Mouse (Mus musculus) right cerebral cortex, postnatal 36 days (tissue): ENCODE results near the gene Umodl1.
A peak's percentile ranks its signal among the peaks of the same experiment; 100 is the strongest.

Source experiments
- DNase-seq, 2 experiments: peaks; one replicate each; pipeline ENCODE4 v3.0.0; 2022; ENCODE audit warnings: low spot score in 2 of 2, mixed read lengths in 1 of 2

Umodl1 gene

DNA sequence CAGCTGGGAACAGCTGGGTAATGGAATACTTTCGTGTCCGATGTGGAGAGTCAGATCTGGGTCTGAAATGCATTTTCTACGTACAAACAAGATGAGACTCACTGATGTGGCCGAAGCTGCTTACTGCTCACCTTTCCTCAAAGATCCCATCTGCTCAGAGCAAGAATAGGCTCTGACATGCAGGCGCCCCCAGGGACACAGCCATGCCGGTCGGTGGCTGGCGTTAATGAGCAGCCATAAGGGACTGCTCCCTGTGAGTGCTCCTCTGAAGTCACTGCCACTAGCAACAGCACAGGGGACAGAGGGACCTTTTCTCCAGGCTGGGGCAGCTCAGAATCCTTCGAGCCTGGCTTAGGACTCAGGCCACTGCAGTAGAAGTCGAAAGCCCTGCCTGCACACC is at the start of gene Umodl1:
Gene Umodl1 (plus strand): TSS at position 301 of the 400 bp plus-strand sequence.
- DNase-seq, result no peak

DNA sequence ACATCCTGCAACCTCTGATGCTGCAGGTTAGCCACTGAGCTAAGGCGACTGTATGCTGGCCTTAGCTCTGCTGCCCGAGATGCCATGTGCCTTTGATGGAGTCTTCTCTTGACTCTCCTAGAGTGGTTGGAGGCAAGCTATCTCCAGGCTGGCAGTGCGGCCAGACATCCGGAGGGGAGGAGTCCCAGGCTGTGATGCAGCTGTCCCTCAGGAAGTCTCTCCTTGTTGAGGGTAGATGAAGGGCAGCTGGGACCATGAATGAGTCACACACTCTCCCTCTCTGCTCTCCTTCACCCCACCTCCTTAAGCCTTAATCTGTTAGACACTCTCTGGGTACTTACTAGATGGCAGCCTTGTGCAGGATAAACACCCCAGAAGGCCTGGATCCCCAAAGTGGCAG is 46.9 kb upstream of the Umodl1 start:
- DNase-seq, result no peak

DNA sequence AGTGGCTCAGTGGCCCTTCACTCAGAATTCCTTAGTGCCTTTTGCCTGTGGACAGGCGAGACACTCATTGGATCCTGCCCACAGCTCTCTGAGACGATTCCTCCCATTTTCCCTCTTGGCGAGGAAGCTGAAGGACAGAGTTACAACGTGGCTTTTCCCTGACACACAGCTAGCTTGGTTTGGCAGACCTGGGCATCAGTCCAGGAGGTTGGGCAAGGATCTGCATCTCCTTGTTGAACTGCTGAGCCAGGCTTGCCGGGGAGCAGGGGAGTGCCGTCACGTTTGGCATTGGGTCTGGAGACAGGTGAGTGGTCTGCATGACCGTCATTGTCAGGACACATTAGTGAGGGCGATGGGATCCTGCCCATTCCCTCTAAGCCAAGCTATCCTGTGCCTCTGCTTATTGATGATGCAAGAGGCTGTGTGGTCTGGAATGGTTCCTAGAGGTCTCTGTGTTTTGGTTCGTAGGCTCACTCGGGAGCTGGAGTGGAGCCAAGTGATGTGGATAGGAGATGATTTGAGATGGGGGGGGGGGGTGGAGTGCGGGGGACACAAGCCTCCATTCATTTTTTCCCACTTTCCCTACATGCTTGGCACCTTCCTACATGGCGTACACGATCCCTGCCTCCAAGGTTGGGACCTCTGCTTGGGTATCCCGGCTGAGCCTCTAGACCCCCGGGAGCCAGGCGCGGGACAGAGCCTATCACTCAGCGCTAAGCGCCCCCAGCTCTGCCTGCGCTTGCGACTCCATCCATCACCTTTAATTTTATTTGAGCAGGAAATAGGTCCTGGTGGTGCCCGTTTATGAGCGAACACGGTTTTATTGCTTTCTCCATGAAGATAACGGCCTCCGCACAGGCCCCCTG is 43.3 kb upstream of the Umodl1 start:
- DNase-seq, result no peak

DNA sequence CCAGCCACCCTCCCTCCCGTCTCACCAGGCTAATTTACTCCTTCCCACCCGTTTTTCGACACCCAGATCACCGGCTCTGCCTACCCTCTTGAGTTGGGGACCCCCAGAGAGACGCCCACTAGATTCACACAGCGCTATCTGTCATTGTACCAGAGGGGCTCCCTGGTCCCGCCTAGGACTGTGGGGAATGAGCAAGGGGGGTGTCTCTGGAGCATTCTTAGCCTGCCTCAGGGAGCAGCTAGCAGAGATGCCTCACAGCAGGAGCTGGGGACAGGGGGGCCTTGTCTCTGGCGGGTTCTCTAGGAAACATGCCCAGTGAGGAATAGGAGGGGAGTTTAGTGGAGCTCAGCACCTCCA is 42.7 kb upstream of the Umodl1 start:
- no peak for DNase-seq

DNA sequence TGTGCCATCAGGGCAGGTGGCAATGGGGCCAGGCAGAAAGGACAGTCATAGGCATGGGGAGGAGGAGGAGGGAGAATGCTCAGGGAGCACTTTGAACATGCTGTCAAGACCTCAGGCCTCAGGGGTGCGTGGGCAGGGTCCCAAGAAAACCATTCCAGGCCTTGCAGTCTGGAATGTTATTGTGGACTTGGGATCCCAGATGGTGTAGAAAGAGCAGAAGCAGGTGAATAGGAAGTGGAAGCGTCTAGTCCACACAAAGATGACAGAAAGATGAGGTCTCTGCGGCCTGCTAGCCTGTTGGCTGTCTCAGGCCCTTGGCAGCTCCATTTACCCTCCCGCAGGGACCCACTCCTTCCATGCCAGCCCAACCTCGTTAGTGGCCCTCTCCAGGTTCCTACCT is 41.9 kb upstream of the Umodl1 start:
- no peak for DNase-seq

DNA sequence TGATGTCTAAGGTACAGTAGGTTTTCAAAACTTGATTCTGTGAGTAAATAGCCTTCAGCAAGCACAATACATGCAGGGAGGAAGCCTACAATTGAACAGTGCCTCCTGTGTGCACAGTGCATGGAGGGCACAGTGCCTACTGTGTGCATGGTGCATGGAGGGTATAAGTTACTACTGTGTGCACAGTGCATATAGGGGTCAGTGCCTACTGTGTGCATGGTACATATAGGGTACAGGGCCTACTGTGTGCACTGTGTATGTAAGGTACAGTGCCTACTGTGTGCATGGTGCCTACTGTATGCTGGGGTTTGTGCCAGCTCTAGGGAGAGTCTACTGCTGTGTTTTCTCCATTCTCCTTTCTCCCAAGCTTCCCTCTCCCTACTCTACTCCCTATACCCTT is 40.2 kb upstream of the Umodl1 start:
- DNase-seq, result no peak

DNA sequence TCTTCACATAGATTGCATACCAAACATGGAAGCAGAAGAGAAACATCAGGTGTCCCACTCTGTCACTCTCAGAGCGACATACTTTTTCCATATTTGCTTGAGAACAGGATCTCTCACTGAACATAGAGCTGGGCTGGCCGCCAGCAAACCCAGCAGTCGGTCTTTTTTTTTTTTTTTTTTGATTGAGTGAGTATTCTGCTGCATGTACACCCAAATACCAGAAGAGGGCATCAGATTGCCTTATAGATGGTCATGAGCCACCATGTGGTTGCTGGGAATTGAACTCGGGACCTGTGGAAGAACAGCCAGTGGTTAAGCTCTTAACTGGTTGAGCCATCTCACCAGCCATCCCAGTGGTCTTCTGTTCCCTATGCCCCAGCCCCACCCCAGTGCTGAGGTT is 30.9 kb upstream of the Umodl1 start:
- DNase-seq, result no peak

DNA sequence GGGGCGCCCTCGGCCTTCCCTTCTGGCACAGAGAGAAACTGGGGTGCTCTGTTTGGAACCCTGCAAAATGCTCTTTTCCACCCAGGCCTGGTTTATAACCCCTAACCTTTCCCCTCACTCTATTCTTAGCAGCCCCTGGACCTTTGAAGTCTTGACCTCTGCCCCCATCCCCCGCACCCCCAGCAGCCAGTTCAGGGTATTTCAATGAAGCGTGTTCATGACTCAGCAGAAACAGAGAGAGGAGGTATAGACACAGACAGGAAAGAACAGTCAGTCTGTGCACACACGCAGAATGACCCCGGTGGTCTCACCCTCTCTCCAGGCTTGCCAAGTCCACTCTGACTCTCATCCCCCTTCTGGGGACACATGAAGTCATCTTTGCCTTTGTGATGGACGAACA is 23.6 kb upstream of the Umodl1 start:
- no peak for DNase-seq

DNA sequence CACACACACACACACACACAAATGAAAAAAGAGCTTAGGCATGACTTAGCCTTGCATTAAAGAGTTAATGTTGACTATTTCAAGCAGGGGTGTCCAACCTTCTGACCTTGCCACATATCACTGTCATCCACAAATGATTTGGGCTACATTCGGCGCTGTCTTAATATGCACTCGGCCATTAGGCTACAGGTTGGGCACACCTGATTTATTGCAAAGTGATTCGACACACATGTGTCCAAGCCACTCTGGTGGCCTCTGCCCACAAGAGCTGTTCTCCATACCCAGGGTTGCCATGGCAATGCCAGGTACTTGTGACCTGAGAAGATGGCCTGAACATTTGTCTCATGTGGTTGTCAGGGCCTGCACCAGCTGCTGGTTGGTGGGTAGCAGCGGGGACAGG is 21.6 kb upstream of the Umodl1 start:
- DNase-seq, result no peak

DNA sequence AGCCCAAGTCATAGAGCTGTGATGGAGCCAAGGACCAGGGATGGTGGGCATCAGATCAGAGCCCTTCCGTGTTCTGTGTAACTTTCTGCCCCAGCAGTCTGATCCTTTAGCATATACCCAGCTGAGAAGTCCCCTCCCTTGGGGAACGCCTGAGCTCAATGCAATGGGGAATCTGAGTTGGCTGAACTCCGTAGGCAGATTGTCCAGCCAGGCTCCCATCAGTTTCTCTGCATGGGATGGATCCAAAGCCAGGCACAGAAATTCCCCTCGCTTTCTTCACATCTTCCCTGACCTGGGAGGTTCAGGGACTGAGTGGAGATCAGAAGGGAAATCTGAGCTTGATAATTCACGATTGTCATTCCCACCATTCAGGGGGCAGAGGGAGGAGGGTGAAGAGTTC is 19.1 kb upstream of the Umodl1 start:
- no peak for DNase-seq

DNA sequence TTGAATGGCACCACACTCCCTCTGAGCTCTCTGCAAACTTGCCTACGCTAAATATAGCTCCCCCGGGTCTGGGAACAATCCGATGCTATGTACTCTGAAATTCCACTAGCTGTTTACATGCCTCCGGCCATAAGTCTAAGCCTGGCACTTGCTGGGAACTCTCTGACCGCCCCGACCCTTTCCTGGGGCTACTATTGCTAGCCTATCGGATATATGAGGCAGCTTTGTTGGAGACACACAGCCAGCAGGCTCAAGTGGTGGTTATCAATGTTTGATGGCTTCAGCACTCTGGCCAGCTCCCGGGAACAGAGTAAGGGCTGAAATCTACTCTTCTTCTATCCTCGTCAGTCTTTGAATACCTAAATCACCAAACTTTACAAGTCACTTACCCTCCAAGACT is 15.9 kb upstream of the Umodl1 start:
- DNase-seq, result no peak

DNA sequence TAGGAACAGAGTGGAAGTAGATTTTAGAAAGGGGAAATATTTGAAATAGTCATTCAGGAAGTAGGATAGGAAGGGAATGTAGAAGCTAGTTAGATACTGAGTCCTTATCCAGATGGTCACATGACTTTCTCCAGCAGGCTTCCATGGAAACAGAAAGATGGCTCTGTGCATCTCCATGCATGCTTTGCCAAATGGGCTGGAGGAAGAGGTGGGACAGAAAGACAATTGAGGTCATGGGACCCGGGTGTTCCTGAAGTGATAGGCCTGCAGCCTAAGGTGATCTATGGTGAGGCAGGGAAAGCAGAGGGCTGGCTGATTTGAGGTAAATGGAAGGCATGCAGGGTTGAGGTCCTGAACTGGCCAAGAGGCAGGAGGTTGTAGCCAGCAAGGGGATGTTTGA is 6.1 kb upstream of the Umodl1 start:
- DNase-seq, result no peak

DNA sequence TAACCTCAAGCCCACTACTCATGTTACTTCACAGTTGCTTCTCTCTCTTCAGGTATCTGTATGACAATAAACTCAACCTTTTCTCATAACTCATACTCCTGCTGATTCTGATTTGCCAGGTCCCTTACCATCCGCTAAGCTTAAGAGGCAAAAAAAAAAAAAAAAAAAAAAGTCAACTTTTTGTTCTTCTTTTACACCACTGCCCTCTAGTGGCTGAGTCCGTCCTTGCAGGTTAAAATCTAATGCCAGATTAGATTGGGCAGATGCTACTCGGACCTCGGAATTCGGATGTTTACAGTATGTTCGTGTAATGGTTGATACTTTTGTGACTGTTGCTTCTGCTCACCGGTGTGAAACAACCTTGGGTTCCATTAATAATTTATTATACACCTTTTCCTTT is 3.7 kb upstream of the Umodl1 start:
- peak in 1 of 2 experiments; percentile 30 for DNase-seq

DNA sequence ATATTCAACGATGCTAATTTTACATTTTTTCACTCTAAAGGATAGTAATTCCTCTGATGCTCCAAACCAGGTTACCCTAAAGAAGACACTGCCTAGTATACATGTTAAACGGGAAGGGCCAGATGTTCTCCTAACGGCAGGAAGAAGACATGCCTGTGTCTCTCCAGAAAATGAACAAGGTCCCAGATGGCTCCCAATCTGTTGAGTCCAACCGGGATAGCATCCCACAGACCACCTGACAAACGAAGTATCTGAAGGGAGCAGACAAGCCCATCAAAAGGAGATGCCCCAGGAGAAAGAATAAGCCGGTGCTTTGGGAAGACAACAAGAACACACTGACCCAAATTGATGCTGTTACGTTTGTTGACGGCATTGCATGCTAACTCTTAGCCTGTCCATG is 2.8 kb upstream of the Umodl1 start:
- DNase-seq, result no peak

DNA sequence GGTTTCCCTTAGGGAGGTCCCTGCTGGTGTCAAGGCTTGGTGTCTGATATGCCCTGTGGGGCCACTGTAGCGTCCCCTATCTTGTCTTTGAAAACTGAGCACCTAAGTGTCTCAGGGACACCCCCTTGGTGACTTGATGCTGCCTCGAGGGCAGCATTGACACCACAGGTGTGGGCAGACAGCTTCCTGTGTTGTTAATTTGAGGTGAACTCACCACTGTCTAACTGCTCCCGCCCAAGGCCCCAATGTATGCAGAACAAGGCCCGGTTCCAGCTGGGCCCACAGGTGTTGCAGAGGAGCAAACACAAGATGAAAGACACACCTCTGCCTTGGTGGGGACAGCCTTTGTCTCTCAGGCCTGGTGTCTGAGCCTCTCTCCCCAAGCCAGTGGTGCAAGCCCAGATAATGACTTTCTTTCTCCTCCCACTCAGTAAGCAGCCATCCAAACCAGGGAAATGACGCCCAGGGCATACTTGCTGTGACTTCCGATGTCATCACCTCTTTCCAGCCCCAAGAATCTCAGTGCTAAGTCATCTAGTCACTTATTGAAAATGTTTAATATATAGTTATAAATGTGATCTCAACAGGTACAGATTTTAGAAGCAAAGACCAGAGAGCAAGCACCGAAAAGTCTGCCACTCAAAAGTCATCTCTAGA is 7.6 kb downstream of the Umodl1 start:
- no peak for DNase-seq

DNA sequence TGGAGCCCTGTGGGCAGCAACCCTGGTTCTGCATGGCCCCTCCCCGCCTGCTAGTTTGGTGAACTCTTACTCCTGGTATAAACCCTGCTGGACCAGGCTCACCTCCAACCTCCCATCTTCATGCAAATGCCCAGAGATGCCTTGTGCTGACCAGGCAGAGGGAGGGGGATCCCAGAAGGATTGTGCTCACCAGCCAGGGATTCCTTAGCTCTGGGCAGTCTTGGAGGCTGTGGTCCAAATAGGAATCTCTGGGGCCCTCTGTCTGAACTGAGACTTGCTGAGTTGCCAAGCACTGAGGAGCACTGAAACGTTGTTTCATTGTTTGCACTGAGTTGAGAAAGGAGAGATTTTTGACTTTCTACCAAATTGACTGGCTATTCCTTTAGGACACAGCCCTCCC is 8.4 kb downstream of the Umodl1 start:
- no peak for DNase-seq

DNA sequence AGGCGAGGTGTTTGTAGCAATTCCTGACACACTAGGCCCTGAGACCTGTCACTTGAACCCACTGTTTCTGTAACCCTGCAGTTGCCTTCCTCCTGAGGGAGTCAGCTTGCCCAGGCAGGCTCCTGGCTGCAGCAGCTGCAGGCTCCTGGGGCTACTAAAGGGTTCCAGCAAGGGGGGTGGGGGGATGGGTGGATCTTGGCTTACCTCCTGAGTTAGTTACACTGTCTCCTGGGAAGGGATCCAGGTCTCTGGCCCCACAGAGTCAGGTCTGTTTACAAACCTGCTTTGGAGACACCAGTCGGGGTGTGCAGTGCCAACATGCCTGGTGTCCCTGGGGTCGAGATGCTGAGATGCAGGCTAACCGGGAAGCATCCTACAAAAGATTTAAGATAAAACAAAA is 15.5 kb downstream of the Umodl1 start:
- DNase-seq, result no peak

DNA sequence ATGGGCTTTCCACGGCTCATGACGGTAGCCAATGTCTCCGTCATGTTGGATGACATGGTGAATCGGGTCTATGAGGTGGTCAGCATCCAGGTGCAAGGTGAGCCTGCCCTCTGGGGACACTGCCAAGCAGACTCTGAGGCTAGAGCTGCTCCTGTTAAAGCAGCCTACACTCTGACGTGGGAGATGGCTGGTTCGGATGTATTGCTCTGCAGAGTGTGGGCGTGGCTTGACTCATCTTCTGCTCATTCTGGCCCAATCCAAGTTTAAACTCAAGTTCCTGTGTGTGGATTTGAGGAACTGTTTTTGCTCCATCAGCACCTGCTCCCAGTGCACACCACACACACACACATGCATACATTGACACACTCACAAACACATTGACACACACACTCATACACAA is 17.4 kb downstream of the Umodl1 start:
- DNase-seq, result peak; percentile 60 to 71

DNA sequence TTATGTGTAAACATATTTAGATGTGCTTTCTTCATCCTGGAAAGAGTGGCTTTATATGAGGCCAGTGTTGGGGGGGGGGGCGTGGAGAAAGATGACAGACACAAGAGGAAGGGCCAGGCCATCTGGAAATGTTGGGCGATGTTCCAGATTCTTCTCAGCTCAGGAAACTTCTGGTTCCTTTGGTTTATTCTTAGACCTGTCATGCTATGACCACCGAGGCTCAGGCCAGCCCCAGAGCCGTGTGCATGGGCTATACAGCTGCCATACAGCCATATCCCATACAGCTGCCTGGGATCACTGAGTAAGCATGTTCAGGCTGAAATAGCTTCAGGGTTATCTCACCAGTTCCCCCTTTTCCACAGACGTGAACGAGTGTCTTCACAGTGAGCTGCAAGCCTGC is 18.9 kb downstream of the Umodl1 start:
- peak in 1 of 2 experiments; percentile 28 for DNase-seq

DNA sequence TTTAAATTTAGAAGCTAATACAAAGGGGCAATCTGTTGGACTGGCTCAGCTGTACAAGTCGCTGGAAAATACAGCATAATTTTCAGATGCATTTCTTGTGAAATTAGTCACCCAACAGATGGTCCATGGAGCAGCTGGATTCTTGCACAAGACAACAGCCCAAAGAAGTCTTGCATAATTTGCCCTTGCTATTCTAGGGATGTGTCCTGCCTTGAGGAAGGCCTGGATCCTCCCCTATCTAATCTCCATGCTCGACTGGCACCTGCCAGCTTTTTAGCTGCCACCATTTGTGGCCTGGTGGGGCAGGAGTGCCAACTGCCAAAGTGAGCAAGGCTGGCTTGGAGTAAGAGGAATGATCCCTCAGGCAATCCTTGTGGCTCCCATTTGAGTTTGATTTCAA is 22.9 kb downstream of the Umodl1 start:
- no peak for DNase-seq

DNA sequence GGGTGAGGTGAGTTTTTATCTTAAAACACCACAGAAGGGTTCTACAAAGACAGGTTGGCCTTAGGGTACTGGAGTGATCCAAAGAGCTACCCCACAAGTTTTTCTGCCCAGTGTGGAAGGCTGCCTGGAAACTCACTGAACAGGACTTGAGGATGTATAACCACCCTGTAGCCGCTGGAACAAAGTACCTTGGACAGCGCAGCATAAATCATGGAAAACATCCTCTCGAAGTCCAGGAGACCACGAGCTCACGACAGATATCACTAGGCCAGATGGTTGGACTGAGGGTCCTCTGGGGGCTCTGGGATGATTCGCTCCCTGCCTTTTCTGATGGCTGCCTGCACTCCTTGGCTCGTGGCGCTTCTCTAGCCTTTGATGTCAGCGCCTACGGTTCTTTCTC is 24.1 kb downstream of the Umodl1 start:
- no peak for DNase-seq

DNA sequence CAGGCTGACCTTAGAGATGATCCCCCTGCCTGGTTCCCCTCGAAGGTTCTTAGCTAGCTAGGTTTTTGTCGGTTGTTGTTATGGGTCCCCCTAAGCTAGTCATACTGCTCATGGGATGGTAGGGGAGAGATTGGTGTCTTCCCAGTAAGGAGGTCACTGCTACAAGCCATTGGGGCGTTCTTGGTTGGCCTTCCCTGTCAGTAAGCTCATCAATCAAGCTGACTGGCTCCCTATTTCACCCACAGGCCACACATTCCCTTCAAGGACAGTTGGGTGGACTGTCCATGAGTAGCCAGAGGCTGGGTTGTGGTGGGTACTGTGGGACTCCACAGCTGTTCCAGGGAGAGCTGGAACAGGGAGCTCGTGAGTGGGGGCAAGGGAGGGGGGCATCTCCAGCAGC is 29.1 kb downstream of the Umodl1 start:
- no peak for DNase-seq

DNA sequence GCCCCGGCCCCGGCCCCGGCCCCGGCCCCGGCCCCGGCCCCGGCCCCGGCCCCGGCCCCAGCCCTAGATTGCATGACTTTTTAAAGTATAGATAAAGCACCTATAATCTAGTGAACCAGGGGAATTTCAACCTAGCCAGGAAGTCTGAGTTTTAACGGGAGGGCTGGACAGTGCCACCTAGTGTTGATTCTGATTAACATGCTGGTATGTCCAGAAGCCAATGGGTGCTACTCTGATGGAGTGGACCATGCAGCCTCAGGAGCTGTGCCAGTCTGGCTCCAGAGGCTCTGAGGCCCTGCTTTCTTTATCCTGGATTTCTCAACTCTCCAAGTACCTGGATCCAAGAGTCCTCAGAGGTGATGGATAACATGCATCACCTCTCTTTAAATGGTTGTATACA is 35.8 kb downstream of the Umodl1 start:
- no peak for DNase-seq

DNA sequence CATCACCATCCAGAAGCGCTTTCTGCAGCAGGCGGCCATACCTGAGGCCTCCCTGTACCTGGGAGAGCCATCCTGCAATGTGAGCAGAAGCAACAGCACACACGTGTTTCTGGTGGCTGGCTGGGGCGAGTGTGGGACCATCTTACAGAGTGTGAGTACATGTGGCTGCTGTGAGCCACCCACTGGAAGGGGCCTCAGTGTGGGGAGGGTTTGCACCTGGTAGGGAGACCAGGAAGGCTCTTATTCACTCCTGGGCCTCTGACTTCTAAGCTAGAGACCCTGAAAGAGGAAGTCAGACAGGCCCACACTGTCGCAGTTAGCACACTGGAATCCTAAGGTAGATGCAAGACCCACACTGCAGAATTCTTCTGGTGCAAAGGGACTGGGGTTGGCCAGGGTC is 41.9 kb downstream of the Umodl1 start:
- no peak for DNase-seq
